Mouse (Mus musculus) embryonic facial prominence, embryonic 14.5 days (tissue): ENCODE data around the gene Padi3. TPM values are rescaled to one million over a fixed set of nuclear protein-coding genes. Genes with fewer than 3 reads are reported as not detected.

Experiments
- ATAC-seq: fragments of 200-750 bp; cut with Nextera tagmentation; 2 replicates; pipeline ENCODE4 v1.8.0; 2017; ENCODE audit warnings: low read depth, moderate number of reproducible peaks, moderate TSS enrichment
- DNase-seq: peaks from one replicate; pipeline ENCODE4 v3.0.0-alpha.2; 2015; ENCODE audit warnings: low spot score
- H3K27ac ChIP-seq: fragments of 300-500 bp; sonication (generic); replicated peaks from 2 replicates; pipeline ENCODE4 v1.5.1; 2014; ENCODE audit warnings: low read depth, mild to moderate bottlenecking, low read length, moderate library complexity
- H3K27me3 ChIP-seq: fragments of 300-500 bp; sonication (generic); replicated peaks from 2 replicates; pipeline ENCODE4 v1.6.1; 2014; ENCODE audit warnings: low read length; ENCODE audit not compliant: control insufficient read depth, insufficient read depth
- H3K36me3 ChIP-seq: fragments of 300-500 bp; sonication (generic); 2 replicates; pipeline ENCODE4 v1.6.1; 2014; ENCODE audit warnings: low read length, mixed read lengths; ENCODE audit not compliant: control insufficient read depth, insufficient read depth
- H3K4me1 ChIP-seq: fragments of 300-500 bp; sonication (generic); 2 replicates; pipeline ENCODE4 v1.6.1; 2014; ENCODE audit warnings: antibody characterized with exemption, low read length; ENCODE audit not compliant: control insufficient read depth, insufficient read depth
- H3K4me2 ChIP-seq: fragments of 300-500 bp; sonication (generic); 2 replicates; pipeline ENCODE4 v1.6.1; 2014; ENCODE audit warnings: low read depth, mild to moderate bottlenecking, low read length, moderate library complexity, mixed read lengths
- H3K4me3 ChIP-seq: fragments of 300-500 bp; sonication (generic); 2 replicates; pipeline ENCODE4 v1.5.1; 2014; ENCODE audit warnings: low read depth, mild to moderate bottlenecking, low read length
- H3K9ac ChIP-seq: fragments of 300-500 bp; sonication (generic); 2 replicates; pipeline ENCODE4 v1.6.1; 2014; ENCODE audit warnings: low read depth, mild to moderate bottlenecking, low read length, moderate library complexity, mixed read lengths
- H3K9me3 ChIP-seq: fragments of 300-500 bp; sonication (generic); 2 replicates; pipeline ENCODE4 v1.6.1; 2016; ENCODE audit warnings: low read length; ENCODE audit not compliant: control insufficient read depth
- WGBS: fragments of 180-500 bp; shearing (Covaris S2); extraction: QIAGEN DNeasy Blood & Tissue Kit; methylation state at CpG from one replicate; pipeline ENCODE4 v1.1.7; 2014; 5-methylcytosine and 5-hydroxymethylcytosine counted together
- polyA plus RNA-seq: library from polyadenylated mRNA; unstranded; fragments of >200 nt; fragmentation: Nextera tagmentation; extraction: Ambion mirVana; gene quantifications from 2 replicates; pipeline ENCODE4 v1.2.1, GENCODE M21; 2014

The Padi3 gene
- polyA plus RNA-seq, 1 experiment from 2014 or later: 0.47 TPM

- Histone ChIP-seq H3K27me3 (no peaks in the 10 kb centered on the region), H3K27ac (no peak overlapping the region), H3K9me3 (no peaks in the 10 kb centered on the region), H3K4me3 (no peak overlapping the region), H3K36me3 (no peaks in the 10 kb centered on the region), H3K4me2 (no peak overlapping the region), H3K4me1 (0 out of 2 replicates have a peak, but pooled peaks cover 5% of the 10 kb centered on the region), H3K9ac (no peak overlapping the region)
- DNase-seq: no peak
- WGBS: 80% methylated on average over 4 of the region's 5 CpGs
- no peak for ATAC-seq
Observed at GRCm38 (mm10) chr4:140768973-140769372, 41.5 kb downstream of the Padi3 start.

GRCm38 (mm10) chr4:140765936-140766335 is 44.5 kb downstream of the Padi3 start:
- Histone ChIP-seq H3K4me1 (0 out of 2 replicates have a peak, but pooled peaks cover 5% of the 10 kb centered on the region), H3K9ac (no peak overlapping the region), H3K27ac (no peak overlapping the region), H3K4me3 (no peak overlapping the region), H3K4me2 (no peak overlapping the region), H3K36me3 (no peaks in the 10 kb centered on the region), H3K27me3 (no peaks in the 10 kb centered on the region), H3K9me3 (no peaks in the 10 kb centered on the region)
- 80% methylated on average over 3 of the region's 3 CpGs for WGBS
- DNase-seq: no peak
- ATAC-seq: no peak

GRCm38 (mm10) chr4:140763158-140763557 is 47.3 kb downstream of the Padi3 start:
- H3K9ac ChIP-seq: no peak overlapping the region
- no peaks in the 10 kb centered on the region for H3K36me3 ChIP-seq
- peak; percentile 41 for DNase-seq
- no peak overlapping the region for H3K27ac ChIP-seq
- 9% methylated on average over 8 of the region's 9 CpGs for WGBS
- no peaks in the 10 kb centered on the region for H3K4me1 ChIP-seq
- H3K4me2 ChIP-seq: no peak overlapping the region
- 0 out of 2 replicates have a peak, but pooled peaks have one; percentile 22 for ATAC-seq
- no peak overlapping the region for H3K4me3 ChIP-seq
- H3K27me3 ChIP-seq: no peaks in the 10 kb centered on the region
- no peaks in the 10 kb centered on the region for H3K9me3 ChIP-seq

GRCm38 (mm10) chr4:140761601-140762000 is 48.8 kb downstream of the Padi3 start:
- H3K36me3 ChIP-seq: no peaks in the 10 kb centered on the region
- DNase-seq (no peak), ATAC-seq (no peak)
- no peak overlapping the region for H3K9ac ChIP-seq
- no peaks in the 10 kb centered on the region for H3K9me3 ChIP-seq
- no peak overlapping the region for H3K4me3 ChIP-seq
- WGBS: 82% methylated on average over 7 of the region's 7 CpGs
- H3K27ac ChIP-seq: no peak overlapping the region
- H3K27me3 ChIP-seq: no peaks in the 10 kb centered on the region
- H3K4me2 ChIP-seq: no peak overlapping the region
- no peaks in the 10 kb centered on the region for H3K4me1 ChIP-seq

GRCm38 (mm10) chr4:140755811-140756210 is 54.6 kb downstream of the Padi3 start:
- DNase-seq (no peak), ATAC-seq (no peak)
- Histone ChIP-seq H3K4me2 (no peak overlapping the region), H3K9me3 (no peaks in the 10 kb centered on the region), H3K27me3 (no peaks in the 10 kb centered on the region), H3K4me3 (no peak overlapping the region), H3K27ac (no peak overlapping the region), H3K4me1 (no peaks in the 10 kb centered on the region), H3K9ac (no peak overlapping the region), H3K36me3 (no peaks in the 10 kb centered on the region)
- 81% methylated on average over 3 of the region's 3 CpGs for WGBS

- no peak overlapping the region for H3K4me3 ChIP-seq
- H3K4me2 ChIP-seq: no peak overlapping the region
- no peaks in the 10 kb centered on the region for H3K36me3 ChIP-seq
- H3K27me3 ChIP-seq: no peaks in the 10 kb centered on the region
- 55% methylated on average over 7 of the region's 7 CpGs for WGBS
- H3K9me3 ChIP-seq: no peaks in the 10 kb centered on the region
- no peak for DNase-seq
- ATAC-seq: no peak
- no peak overlapping the region for H3K27ac ChIP-seq
- H3K4me1 ChIP-seq: no peaks in the 10 kb centered on the region; the same call in 1 of the 2 replicates
- H3K9ac ChIP-seq: no peak overlapping the region
Observed at GRCm38 (mm10) chr4:140753366-140753765, 57.1 kb downstream of the Padi3 start.

- Histone ChIP-seq H3K9me3 (no peaks in the 10 kb centered on the region), H3K27ac (no peak overlapping the region), H3K27me3 (no peaks in the 10 kb centered on the region), H3K36me3 (no peaks in the 10 kb centered on the region), H3K4me2 (peak overlapping the region; percentile 13), H3K4me1 (peaks cover 4% of the 10 kb centered on the region; the same call in 1 of the 2 replicates), H3K4me3 (no peak overlapping the region), H3K9ac (no peak overlapping the region)
- WGBS: 13% methylated on average over 15 of the region's 19 CpGs
- DNase-seq (no peak), ATAC-seq (no peak)
Observed at GRCm38 (mm10) chr4:140750328-140750727, 60.1 kb downstream of the Padi3 start.

GRCm38 (mm10) chr4:140747978-140748377 is 62.5 kb downstream of the Padi3 start:
- WGBS: 22% methylated on average over 8 of the region's 12 CpGs
- Histone ChIP-seq H3K9me3 (no peaks in the 10 kb centered on the region), H3K27me3 (no peaks in the 10 kb centered on the region), H3K4me3 (no peak overlapping the region), H3K27ac (no peak overlapping the region), H3K4me1 (peaks cover 4% of the 10 kb centered on the region; the same call in 1 of the 2 replicates), H3K36me3 (no peaks in the 10 kb centered on the region), H3K4me2 (no peak overlapping the region; the same call in 1 of the 2 replicates), H3K9ac (no peak overlapping the region)
- DNase-seq (peak; percentile 52), ATAC-seq (peak; percentile 69)

GRCm38 (mm10) chr4:140744654-140745053 is 65.8 kb downstream of the Padi3 start:
- WGBS: 22% methylated on average over 3 of the region's 3 CpGs
- Histone ChIP-seq H3K9ac (no peak overlapping the region), H3K4me2 (no peak overlapping the region), H3K36me3 (no peaks in the 10 kb centered on the region), H3K27me3 (no peaks in the 10 kb centered on the region), H3K9me3 (no peaks in the 10 kb centered on the region), H3K4me3 (no peak overlapping the region), H3K27ac (no peak overlapping the region), H3K4me1 (peaks cover 4% of the 10 kb centered on the region; the same call in 1 of the 2 replicates)
- DNase-seq: peak; percentile 19
- ATAC-seq: 0 out of 2 replicates have a peak, but pooled peaks have one; percentile 30
